Mouse (Mus musculus): ENCODE measurements at regions not wholly inside any gene's neighbourhood (a gene's known extent, or its start where the extent isn't known, plus 50 kb on each side); places are given as distances from the start of the nearest gene placed in this dataset.

DNA sequence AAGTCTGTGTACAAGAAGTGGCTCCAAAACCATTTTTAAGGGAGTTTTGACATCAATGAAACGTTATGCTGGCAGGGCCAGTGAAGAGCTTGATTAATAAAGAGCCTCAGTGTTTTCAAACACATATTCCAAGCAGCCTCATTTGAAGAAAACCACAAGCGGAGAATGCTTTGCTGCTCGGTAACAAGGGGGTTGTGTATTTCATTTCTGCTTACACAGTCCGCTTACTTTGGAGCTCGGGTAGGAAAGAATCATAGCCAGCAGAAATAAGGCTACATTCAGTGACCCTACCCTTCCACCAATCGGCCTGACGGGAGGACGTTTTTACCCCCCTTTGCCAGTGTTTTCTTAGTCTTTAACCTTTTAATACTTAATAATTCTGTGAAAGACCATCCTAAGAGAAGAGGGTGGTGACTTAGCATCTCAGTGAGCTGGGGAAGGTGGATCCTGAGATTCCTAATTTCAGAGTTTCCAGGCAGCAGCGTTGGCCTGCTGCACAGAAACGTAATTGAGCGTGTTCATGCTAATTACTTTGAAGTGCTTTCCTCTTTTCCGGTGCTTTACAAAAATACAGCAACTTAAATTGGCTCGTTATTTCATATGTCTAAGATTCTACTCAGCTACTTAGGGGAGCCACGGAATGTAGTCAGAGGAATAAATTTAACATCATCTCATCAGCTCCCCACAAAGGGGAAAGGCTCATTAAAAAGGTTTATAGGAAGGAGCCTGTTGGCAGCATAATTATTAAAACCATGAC, 541.9 kb downstream of the Rab28 start:
- TF ChIP-seq CTCF (IDR thresholded peaks at IDR 0.05 in 2 of 3, conservative IDR thresholded peaks at IDR 0.05 in 1 of 3; ENCODE audit: control insufficient read depth in 1 of 3, insufficient read depth in 1 of 3, low read depth in 2 of 3, low read length in 3 of 3, poor library complexity in 1 of 3, severe bottlenecking in 1 of 3): no peak
- TF ChIP-seq POLR2AphosphoS2 (IDR thresholded peaks at IDR 0.05; ENCODE audit: low read length): no peak
- TF ChIP-seq TCF12 (IDR thresholded peaks at IDR 0.05; ENCODE audit: low read depth, low read length): no peak
- TF ChIP-seq GABPA (IDR thresholded peaks at IDR 0.05; ENCODE audit: low read depth, low read length): no peak
- TF ChIP-seq POLR2A (IDR thresholded peaks at IDR 0.05; ENCODE audit: control insufficient read depth in 1 of 2, insufficient read depth in 1 of 2, low read depth in 1 of 2, low read length in 2 of 2, poor library complexity in 1 of 2): no peak
- no peak for TF ChIP-seq EP300 (IDR thresholded peaks at IDR 0.05; ENCODE audit: low read depth in 1 of 2, low read length in 2 of 2)
- no peak for TF ChIP-seq JUND (IDR thresholded peaks at IDR 0.05; ENCODE audit: low read depth, low read length)
- no peak for TF ChIP-seq HCFC1 (IDR thresholded peaks at IDR 0.05; ENCODE audit: low read depth, low read length)
- no peak for TF ChIP-seq ZKSCAN1 (IDR thresholded peaks at IDR 0.05; ENCODE audit: low read depth, low read length)
- no peak for TF ChIP-seq GATA1 (IDR thresholded peaks at IDR 0.05; ENCODE audit: low read depth, low read length)
- TF ChIP-seq E2F4 (IDR thresholded peaks at IDR 0.05; ENCODE audit: borderline replicate concordance, low read depth, low read length): no peak

Data from MEL (cell line).